Mouse (Mus musculus) left cerebral cortex, postnatal 25 days (tissue): Measurements from ENCODE around the gene Hoxa9. TPM values are rescaled to one million over a fixed set of nuclear protein-coding genes. Genes with fewer than 3 reads are reported as not detected.

ENCODE experiments used
- DNase-seq, 2 experiments: peaks; one replicate each; pipeline ENCODE4 v3.0.0; 2022; ENCODE audit warnings: low spot score in 2 of 2, mixed read lengths in 1 of 2
- intact Hi-C: fragments of 180-260 bp; cut with DNase I; formaldehyde crosslinking; loops from one replicate; pipeline ENCODE4 v1.15.1; 2025
- total RNA-seq, 2 experiments: library from RNA; stranded (reverse); gene quantifications; 2 replicates each; pipeline ENCODE4 v1.2.3; 2021

Gene Hoxa9
- total RNA-seq, 2 experiments from 2014 or later, result not detected

DNA sequence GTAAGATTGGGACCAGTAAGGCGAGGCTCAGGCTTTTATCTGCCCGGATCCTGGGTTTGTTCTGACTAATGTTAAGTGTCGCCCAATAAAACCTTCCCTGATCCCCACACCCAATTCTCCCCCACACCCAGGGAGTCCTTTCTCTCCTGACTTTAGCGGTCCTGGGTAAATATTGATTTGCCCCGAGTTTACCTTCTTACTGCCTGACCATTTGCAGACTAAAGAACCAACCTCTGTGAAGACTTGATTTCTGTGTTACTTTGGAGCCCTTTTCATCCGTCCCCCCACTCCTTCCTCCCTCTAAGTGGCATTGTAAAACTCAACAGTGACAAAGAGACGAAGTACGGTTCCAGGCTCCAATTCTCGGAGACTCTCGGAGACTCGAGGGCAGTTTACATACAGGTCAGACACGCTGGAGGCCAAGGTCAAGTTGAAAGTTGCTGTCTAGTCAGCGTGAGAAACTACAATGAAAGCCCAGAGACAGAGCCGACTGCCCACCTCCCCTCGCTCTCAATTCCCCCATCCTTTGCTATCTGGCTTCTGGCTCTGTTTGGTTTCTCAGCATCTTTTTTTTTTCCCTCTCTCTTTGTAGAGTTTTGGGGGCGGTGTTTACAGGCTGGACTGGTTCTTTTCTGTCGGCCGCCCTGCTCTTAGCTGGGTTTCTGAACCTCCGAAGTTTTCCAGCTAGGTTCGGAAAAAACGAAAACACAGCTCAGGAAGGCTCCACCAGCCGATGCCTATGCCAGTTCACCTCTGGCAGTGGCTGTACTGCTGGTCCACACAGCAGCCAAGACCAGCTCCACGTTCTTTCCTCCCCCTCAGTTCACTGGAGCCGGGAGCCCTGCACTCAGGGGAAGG lies 31.8 kb upstream of the Hoxa9 start:
- DNase-seq, result no peak
- intact Hi-C loops, result no loop called here

DNA sequence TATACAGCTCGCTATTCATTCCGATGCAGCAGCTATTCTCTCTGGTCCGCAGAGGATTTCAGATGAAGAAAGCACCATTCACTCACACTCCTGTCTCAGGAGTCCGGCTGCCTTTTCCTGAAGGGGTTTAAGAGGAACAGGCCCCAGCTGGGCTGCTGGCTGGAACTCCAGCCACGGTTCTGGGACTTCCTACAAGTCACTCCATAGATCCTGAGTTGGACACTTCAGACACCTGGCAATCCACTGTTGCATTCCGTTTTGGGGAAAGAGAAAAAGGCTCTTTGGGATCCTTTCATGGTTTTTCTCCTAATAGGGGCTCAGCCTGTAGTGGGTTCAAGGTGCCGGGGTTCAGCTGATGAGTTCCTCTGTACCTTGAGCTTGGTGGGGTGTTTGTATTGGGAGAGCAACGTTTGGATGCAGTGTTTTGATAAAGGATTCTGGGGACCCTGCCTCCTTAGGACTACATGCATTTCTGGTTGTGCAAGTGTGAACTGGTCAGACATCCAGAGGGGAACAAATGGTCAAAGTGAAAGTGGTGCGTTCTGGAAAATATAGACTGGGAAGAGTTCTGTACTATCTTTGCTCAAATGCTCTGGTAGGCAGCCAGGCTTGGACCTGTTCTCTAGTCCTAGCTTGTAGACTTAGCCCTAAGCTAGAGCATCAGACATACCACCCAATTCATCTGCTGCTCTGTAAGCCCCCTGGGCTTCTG lies 31.0 kb upstream of the Hoxa9 start:
- intact Hi-C loops, result no loop called here
- DNase-seq, result no peak

DNA sequence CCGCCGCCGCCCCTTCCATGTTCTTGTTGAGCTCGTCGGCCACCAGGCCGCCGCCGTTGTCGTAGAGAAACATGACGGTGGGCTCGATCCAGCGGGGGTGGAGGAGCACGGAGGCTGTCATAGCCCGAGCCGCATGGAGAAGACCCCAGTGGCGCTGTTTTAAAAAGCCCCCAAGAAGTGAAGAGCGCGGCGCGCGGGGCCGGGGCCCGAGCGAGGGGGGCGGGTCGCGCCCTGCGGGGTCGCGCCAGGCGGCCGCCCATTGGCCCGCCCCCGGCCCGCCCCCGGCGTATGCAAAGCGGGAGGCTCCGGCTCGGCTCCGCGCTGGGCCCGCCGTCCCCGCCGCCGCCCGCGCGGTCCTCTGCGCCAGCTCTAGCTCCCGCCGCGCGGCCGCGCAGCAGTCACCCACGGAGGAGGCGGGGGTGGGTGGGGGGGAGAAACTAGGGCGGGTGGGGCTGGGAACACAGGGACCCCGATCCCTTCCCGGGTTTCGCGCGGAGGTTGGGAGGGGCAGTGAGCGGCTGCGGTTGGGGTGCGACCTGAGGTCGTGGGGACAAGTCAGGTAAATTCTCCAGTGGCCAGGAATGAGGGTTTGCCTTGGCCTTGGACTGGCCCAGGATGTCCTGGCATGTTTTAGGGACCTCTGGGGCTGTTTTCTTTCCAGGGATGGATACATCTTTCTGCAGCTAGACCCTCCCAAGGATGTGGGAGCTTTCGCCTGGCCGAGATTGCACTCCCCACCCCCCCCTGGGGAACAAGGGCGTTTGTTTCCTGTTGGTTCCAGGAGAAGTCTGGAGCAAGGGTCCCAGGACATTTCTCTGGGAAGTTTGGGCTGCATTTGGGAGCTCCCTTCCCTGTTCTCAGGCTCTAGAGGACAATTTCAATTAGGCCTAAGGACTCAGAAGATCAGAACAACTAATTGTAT lies 30.0 kb upstream of the Hoxa9 start, which contains the start of gene Hoxa13:
TSS of gene Hoxa13 (minus strand) at position 227 of the 922 bp plus-strand sequence.
- DNase-seq, result no peak
- intact Hi-C loops, result no loop called here

- intact Hi-C loops, result loop anchor here (5.0 kb wide), 5 partner anchors 98 to 1083 kb away; partner anchors contain the start of gene Hoxa2
- DNase-seq, result no peak
Measured at GRCm38 (mm10) chr6:52259811-52260261, 28.9 kb upstream of the Hoxa9 start.

DNA sequence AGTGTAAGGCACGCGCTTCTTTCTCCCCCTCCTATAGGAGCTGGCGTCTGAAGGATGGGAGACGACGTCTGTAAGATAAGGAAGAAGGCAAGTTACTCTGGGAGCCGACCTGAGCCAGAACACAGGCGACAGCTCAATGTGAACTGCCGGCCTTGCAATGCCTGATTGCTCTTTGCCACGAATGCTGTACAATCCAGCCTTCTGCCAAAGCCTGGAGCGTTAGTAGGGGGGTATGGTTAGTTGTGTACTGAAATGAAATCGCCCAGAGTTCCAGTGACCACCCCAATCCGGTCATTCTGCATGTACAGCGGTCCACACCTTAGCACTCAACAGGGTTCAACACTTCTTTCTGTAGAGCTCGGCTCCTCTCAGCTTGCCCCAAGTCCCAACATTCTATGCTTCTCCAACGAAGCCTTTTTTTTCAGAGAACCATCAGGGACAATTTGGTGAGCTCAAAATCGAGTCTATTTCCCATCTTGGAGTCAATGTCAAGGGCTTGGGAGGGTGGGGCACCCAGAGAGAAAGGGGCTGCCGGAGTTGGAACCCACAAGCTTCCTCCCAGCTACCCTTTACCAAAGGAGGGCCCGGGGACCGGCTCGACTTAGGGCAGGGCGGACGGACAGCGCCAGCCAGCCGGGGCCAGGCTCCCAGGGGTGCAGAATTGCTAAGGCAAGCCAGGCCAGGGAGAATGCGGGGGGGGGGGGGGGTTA lies 28.3 kb upstream of the Hoxa9 start:
- DNase-seq, result no peak
- intact Hi-C loops, result loop anchor here (5.0 kb wide), 5 partner anchors 97 to 1082 kb away; partner anchors contain the start of gene Hoxa2

GRCm38 (mm10) chr6:52256956-52257355 lies 26.1 kb upstream of the Hoxa9 start:
- intact Hi-C loops, result loop anchor here (2.0 to 5.0 kb wide), 6 partner anchors 95 to 1080 kb away; partner anchors contain the start of gene Hoxa2
- DNase-seq, result peak; percentile 64 to 70

GRCm38 (mm10) chr6:52253511-52254500 lies 22.9 kb upstream of the Hoxa9 start:
- intact Hi-C loops, result no loop called here
- no peak for DNase-seq

GRCm38 (mm10) chr6:52252775-52253376 lies 22.0 kb upstream of the Hoxa9 start:
- intact Hi-C loops, result no loop called here
- DNase-seq, result no peak

- intact Hi-C loops, result no loop called here
- DNase-seq, result no peak
Measured at GRCm38 (mm10) chr6:52252016-52252774, 21.3 kb upstream of the Hoxa9 start.

GRCm38 (mm10) chr6:52251177-52251879 lies 20.4 kb upstream of the Hoxa9 start:
- intact Hi-C loops, result no loop called here
- DNase-seq, result no peak

DNA sequence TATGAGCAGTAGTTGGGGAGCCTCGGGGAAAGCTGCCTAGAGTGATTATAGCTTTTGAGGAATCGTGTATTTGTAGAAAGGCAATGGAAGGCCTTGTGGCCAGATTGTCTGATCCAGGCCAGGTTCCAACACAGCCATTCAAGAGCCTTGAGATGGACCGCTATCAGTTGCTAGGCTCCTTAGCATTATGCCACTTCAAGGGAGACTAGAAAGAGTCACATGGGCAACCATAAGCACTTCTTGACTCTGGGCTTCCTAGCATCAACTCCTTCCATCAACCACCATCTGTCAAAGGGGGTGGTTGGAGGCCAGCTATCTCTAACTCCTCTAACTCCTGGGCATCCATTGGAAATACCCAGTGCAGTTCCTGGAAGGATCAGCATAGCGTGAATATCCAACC lies 18.9 kb upstream of the Hoxa9 start:
- DNase-seq, result no peak
- intact Hi-C loops, result no loop called here

DNA sequence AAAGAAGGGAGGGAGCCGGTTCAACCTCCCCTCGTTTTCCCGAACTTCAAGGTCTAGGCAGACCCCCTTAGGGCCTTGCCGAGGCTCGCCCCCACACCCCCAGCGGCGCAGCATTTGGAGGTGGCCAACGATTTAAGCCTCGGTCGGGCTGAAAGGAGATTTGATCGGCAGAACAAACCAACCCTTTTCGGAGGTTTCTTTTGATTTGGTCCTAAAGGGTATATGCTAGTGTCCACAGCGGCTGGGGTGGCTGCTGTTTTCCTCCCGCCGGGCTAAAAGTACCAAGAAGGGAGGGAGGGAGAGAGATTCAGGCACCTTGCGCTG lies 18.5 kb upstream of the Hoxa9 start:
- intact Hi-C loops, result no loop called here
- DNase-seq, result no peak

GRCm38 (mm10) chr6:52248638-52249414 lies 17.9 kb upstream of the Hoxa9 start:
- no peak for DNase-seq
- intact Hi-C loops, result no loop called here

- intact Hi-C loops, result no loop called here
- no peak for DNase-seq
Measured at GRCm38 (mm10) chr6:52247766-52248637, 17.1 kb upstream of the Hoxa9 start.

DNA sequence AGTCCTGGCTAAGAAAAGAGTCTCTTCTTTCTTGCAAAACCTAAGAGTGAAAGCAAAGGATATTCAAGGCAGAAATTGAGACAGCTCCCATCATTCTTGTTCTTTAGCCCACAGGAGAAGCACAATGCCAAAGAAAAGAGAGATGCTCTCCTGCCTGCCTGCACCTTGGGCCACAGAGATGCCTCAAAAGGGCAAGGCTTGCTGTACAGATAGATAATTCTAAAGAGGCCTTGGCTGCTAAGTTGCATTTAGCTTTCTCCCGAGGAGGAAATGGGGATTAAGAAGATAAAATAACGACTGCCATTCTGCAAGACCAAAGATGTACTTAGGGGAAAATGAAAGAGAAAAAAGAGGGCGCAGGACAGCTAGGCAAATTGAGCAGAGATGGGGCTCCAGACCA lies 16.0 kb upstream of the Hoxa9 start:
- no peak for DNase-seq
- intact Hi-C loops, result no loop called here
